Mouse (Mus musculus): ENCODE data around the gene Rin2. TPM values are rescaled to one million over a fixed set of nuclear protein-coding genes. Genes with fewer than 3 reads are reported as not detected.
A peak's percentile ranks its signal among the peaks of the same experiment; 100 is the strongest.

The Rin2 gene
- polyA plus RNA-seq, 1 experiment from 2014 or later, result 9.9 TPM

GRCm38 (mm10) chr2:145760121-145760520 is 85.1 kb downstream of the Rin2 start:
- H3K27ac ChIP-seq (ENCODE audit: low read length), result no peak overlapping the region
- no peaks in the 10 kb centered on the region for H3K4me1 ChIP-seq (replicated peaks; ENCODE audit: control insufficient read depth, insufficient read depth, low read length)
- no peaks in the 10 kb centered on the region for H3K27me3 ChIP-seq (replicated peaks; ENCODE audit: control insufficient read depth, insufficient read depth, low read length)
- H3K36me3 ChIP-seq (ENCODE audit: control insufficient read depth, insufficient read depth), result no peaks in the 10 kb centered on the region
- no peak overlapping the region for H3K4me3 ChIP-seq (replicated peaks; ENCODE audit: low read length)
- no peak overlapping the region for H3K9ac ChIP-seq (replicated peaks; ENCODE audit: low read depth, low read length)
- H3K4me2 ChIP-seq (ENCODE audit: low read length), result no peak overlapping the region
- WGBS, result 84% methylated on average over 3 of the region's 3 CpGs
- ATAC-seq, result no peak
- no peaks in the 10 kb centered on the region for H3K9me3 ChIP-seq (ENCODE audit: control insufficient read depth, low read length)

- Histone ChIP-seq H3K9ac (replicated peaks; ENCODE audit: low read depth, low read length) (no peak overlapping the region), H3K9me3 (ENCODE audit: control insufficient read depth, low read length) (no peaks in the 10 kb centered on the region), H3K27me3 (replicated peaks; ENCODE audit: control insufficient read depth, insufficient read depth, low read length) (no peaks in the 10 kb centered on the region), H3K4me2 (ENCODE audit: low read length) (no peak overlapping the region), H3K4me1 (replicated peaks; ENCODE audit: control insufficient read depth, insufficient read depth, low read length) (no peaks in the 10 kb centered on the region), H3K4me3 (replicated peaks; ENCODE audit: low read length) (no peak overlapping the region), H3K27ac (ENCODE audit: low read length) (no peak overlapping the region), H3K36me3 (ENCODE audit: control insufficient read depth, insufficient read depth) (no peaks in the 10 kb centered on the region)
- ATAC-seq, result no peak
These were observed 86.4 kb downstream of the Rin2 start for GRCm38 (mm10) chr2:145761436-145761835.

- Histone ChIP-seq H3K9me3 (ENCODE audit: control insufficient read depth, low read length) (no peaks in the 10 kb centered on the region), H3K4me1 (replicated peaks; ENCODE audit: control insufficient read depth, insufficient read depth, low read length) (peaks cover 10% of the 10 kb centered on the region), H3K36me3 (ENCODE audit: control insufficient read depth, insufficient read depth) (no peaks in the 10 kb centered on the region), H3K9ac (replicated peaks; ENCODE audit: low read depth, low read length) (no peak overlapping the region), H3K4me3 (replicated peaks; ENCODE audit: low read length) (no peak overlapping the region), H3K27ac (ENCODE audit: low read length) (no peak overlapping the region), H3K4me2 (ENCODE audit: low read length) (no peak overlapping the region; the same call in 1 of the 2 replicates), H3K27me3 (replicated peaks; ENCODE audit: control insufficient read depth, insufficient read depth, low read length) (no peaks in the 10 kb centered on the region)
- no peak for ATAC-seq
- WGBS, result 5% methylated on average over 10 of the region's 10 CpGs
These were observed 94.9 kb downstream of the Rin2 start for GRCm38 (mm10) chr2:145769964-145770363.

GRCm38 (mm10) chr2:145770730-145771536 is 95.9 kb downstream of the Rin2 start:
- 69% methylated on average over 7 of the region's 7 CpGs for WGBS
- H3K9ac ChIP-seq (replicated peaks; ENCODE audit: low read depth, low read length), result no peak overlapping the region
- no peaks in the 10 kb centered on the region for H3K36me3 ChIP-seq (ENCODE audit: control insufficient read depth, insufficient read depth)

GRCm38 (mm10) chr2:145783247-145783646 is 108.2 kb downstream of the Rin2 start:
- Histone ChIP-seq H3K4me1 (replicated peaks; ENCODE audit: control insufficient read depth, insufficient read depth, low read length) (peaks cover 10% of the 10 kb centered on the region), H3K36me3 (ENCODE audit: control insufficient read depth, insufficient read depth) (no peaks in the 10 kb centered on the region), H3K4me3 (replicated peaks; ENCODE audit: low read length) (no peak overlapping the region), H3K9me3 (ENCODE audit: control insufficient read depth, low read length) (no peaks in the 10 kb centered on the region), H3K27ac (ENCODE audit: low read length) (no peak overlapping the region), H3K4me2 (ENCODE audit: low read length) (no peak overlapping the region), H3K27me3 (replicated peaks; ENCODE audit: control insufficient read depth, insufficient read depth, low read length) (no peaks in the 10 kb centered on the region), H3K9ac (replicated peaks; ENCODE audit: low read depth, low read length) (no peak overlapping the region)
- no peak for ATAC-seq
- WGBS, result 76% methylated on average over 6 of the region's 6 CpGs

More at GRCm38 (mm10) chr2:145770730-145771536, 95.9 kb downstream of the Rin2 start:
- H3K27ac ChIP-seq (ENCODE audit: low read length), result no peak overlapping the region
- H3K4me2 ChIP-seq (ENCODE audit: low read length), result no peak overlapping the region
- H3K4me1 ChIP-seq (replicated peaks; ENCODE audit: control insufficient read depth, insufficient read depth, low read length), result peaks cover 10% of the 10 kb centered on the region
- H3K27me3 ChIP-seq (replicated peaks; ENCODE audit: control insufficient read depth, insufficient read depth, low read length), result no peaks in the 10 kb centered on the region
- no peak for ATAC-seq
- H3K9me3 ChIP-seq (ENCODE audit: control insufficient read depth, low read length), result no peaks in the 10 kb centered on the region
- no peak overlapping the region for H3K4me3 ChIP-seq (replicated peaks; ENCODE audit: low read length)

GRCm38 (mm10) chr2:145784246-145784935 is 109.4 kb downstream of the Rin2 start:
- no peak overlapping the region for H3K27ac ChIP-seq (ENCODE audit: low read length)
- no peaks in the 10 kb centered on the region for H3K9me3 ChIP-seq (ENCODE audit: control insufficient read depth, low read length)
- H3K36me3 ChIP-seq (ENCODE audit: control insufficient read depth, insufficient read depth), result no peaks in the 10 kb centered on the region
- H3K4me1 ChIP-seq (replicated peaks; ENCODE audit: control insufficient read depth, insufficient read depth, low read length), result peaks cover 10% of the 10 kb centered on the region
- no peak overlapping the region for H3K9ac ChIP-seq (replicated peaks; ENCODE audit: low read depth, low read length)
- no peak for ATAC-seq
- H3K4me2 ChIP-seq (ENCODE audit: low read length), result no peak overlapping the region
- H3K27me3 ChIP-seq (replicated peaks; ENCODE audit: control insufficient read depth, insufficient read depth, low read length), result no peaks in the 10 kb centered on the region
- no peak overlapping the region for H3K4me3 ChIP-seq (replicated peaks; ENCODE audit: low read length)
- WGBS, result 38% methylated on average over 13 of the region's 13 CpGs

- 86% methylated on average over 1 of the region's 1 CpGs for WGBS
- ATAC-seq, result no peak
- Histone ChIP-seq H3K27ac (ENCODE audit: low read length) (no peak overlapping the region), H3K36me3 (ENCODE audit: control insufficient read depth, insufficient read depth) (no peaks in the 10 kb centered on the region), H3K4me3 (replicated peaks; ENCODE audit: low read length) (no peak overlapping the region), H3K9me3 (ENCODE audit: control insufficient read depth, low read length) (no peaks in the 10 kb centered on the region), H3K27me3 (replicated peaks; ENCODE audit: control insufficient read depth, insufficient read depth, low read length) (no peaks in the 10 kb centered on the region), H3K4me1 (replicated peaks; ENCODE audit: control insufficient read depth, insufficient read depth, low read length) (peaks cover 10% of the 10 kb centered on the region), H3K9ac (replicated peaks; ENCODE audit: low read depth, low read length) (no peak overlapping the region), H3K4me2 (ENCODE audit: low read length) (no peak overlapping the region)
These were observed 109.9 kb downstream of the Rin2 start for GRCm38 (mm10) chr2:145784964-145785363.

- Histone ChIP-seq H3K9ac (replicated peaks; ENCODE audit: low read depth, low read length) (peak overlapping the region; percentile 36), H3K4me3 (replicated peaks; ENCODE audit: low read length) (peak overlapping the region; percentile 27), H3K27me3 (replicated peaks; ENCODE audit: control insufficient read depth, insufficient read depth, low read length) (no peaks in the 10 kb centered on the region), H3K36me3 (ENCODE audit: control insufficient read depth, insufficient read depth) (no peaks in the 10 kb centered on the region), H3K9me3 (ENCODE audit: control insufficient read depth, low read length) (no peaks in the 10 kb centered on the region), H3K4me2 (ENCODE audit: low read length) (peak overlapping the region; percentile 55), H3K4me1 (replicated peaks; ENCODE audit: control insufficient read depth, insufficient read depth, low read length) (peaks cover 10% of the 10 kb centered on the region), H3K27ac (ENCODE audit: low read length) (peak overlapping the region; percentile 13; the same call in 1 of the 2 replicates)
- ATAC-seq, result peak; percentile 88
- WGBS, result 1% methylated on average over 18 of the region's 18 CpGs
These were observed 111.0 kb downstream of the Rin2 start for GRCm38 (mm10) chr2:145785758-145786617.

- WGBS, result 11% methylated on average over 3 of the region's 3 CpGs
- no peak overlapping the region for H3K27ac ChIP-seq (ENCODE audit: low read length)
These were observed 111.6 kb downstream of the Rin2 start for GRCm38 (mm10) chr2:145786618-145786932.

More at GRCm38 (mm10) chr2:145786618-145786932, 111.6 kb downstream of the Rin2 start:
- no peaks in the 10 kb centered on the region for H3K27me3 ChIP-seq (replicated peaks; ENCODE audit: control insufficient read depth, insufficient read depth, low read length)
- no peak overlapping the region for H3K9ac ChIP-seq (replicated peaks; ENCODE audit: low read depth, low read length)
- no peaks in the 10 kb centered on the region for H3K9me3 ChIP-seq (ENCODE audit: control insufficient read depth, low read length)
- H3K4me2 ChIP-seq (ENCODE audit: low read length), result peak overlapping the region; percentile 55
- peak overlapping the region; percentile 27 for H3K4me3 ChIP-seq (replicated peaks; ENCODE audit: low read length)
- ATAC-seq, result no peak
- H3K36me3 ChIP-seq (ENCODE audit: control insufficient read depth, insufficient read depth), result no peaks in the 10 kb centered on the region
- H3K4me1 ChIP-seq (replicated peaks; ENCODE audit: control insufficient read depth, insufficient read depth, low read length), result peaks cover 10% of the 10 kb centered on the region

Measured in forebrain, embryonic 16.5 days (tissue).